19 mouse cellular contexts compared by ENCODE assay signal in genomic region chr13:73735270-73735669, GRCm38 (mm10). TPM values are rescaled to one million over a fixed set of nuclear protein-coding genes. Genes with fewer than 3 reads are reported as not detected.
DNase-seq lines count a peak whose midpoint lies in the region; ATAC-seq lines count a peak whose summit lies in the region.
"Had no signal": no experiment of that assay in that cellular context is flagged by ENCODE, and none has a peak within 500 bp of the region (broad histone marks: within the 10 kb centered on the region; RNA-seq: fewer than 3 reads in every experiment).

No protein-coding gene starts in this region.

- no peak overlapping the region for H3K27ac ChIP-seq in kidney, embryonic 15.5 days
- no peak overlapping the region for H3K27ac ChIP-seq in lung, embryonic 16.5 days (ENCODE audit: low read length)
- H3K27ac ChIP-seq: forebrain, embryonic 12.5 days; hindbrain, postnatal 0 days had no signal

- no peak overlapping the region for H3K4me2 ChIP-seq in kidney, embryonic 15.5 days
- H3K4me2 ChIP-seq in lung, embryonic 16.5 days (ENCODE audit: low read depth, low read length) = no peak overlapping the region
- H3K4me2 ChIP-seq: forebrain, embryonic 12.5 days had no signal

- no peak overlapping the region for H3K4me3 ChIP-seq in kidney, embryonic 15.5 days (replicated peaks)
- no peak overlapping the region for H3K4me3 ChIP-seq in lung, embryonic 16.5 days (ENCODE audit: low read length)
- H3K4me3 ChIP-seq: forebrain, embryonic 12.5 days had no signal

- ATAC-seq in kidney, embryonic 15.5 days (replicated peaks; ENCODE audit: low FRiP score) = peak; percentile 59
- peak; percentile 51 for ATAC-seq in lung, embryonic 16.5 days (ENCODE audit: low read depth)
- ATAC-seq: hindbrain, postnatal 0 days had no signal

- DNase-seq in kidney, adult 9 months = no peak
- peak; percentile 57 for DNase-seq in testis, postnatal 10 days (ENCODE audit: low spot score)
- DNase-seq in testis, postnatal 14 days (ENCODE audit: low spot score) = no peak
- peak; percentile 67 to 75 for DNase-seq in urinary bladder, postnatal 36 days (ENCODE audit: low spot score in 2 of 2)
- no peak for DNase-seq in adrenal gland, adult (ENCODE audit: inconsistent age in 2 of 2, low spot score in 1 of 2)
- DNase-seq in layer of hippocampus, postnatal 36 days = no peak
- DNase-seq: B cell, adult 2 months; gastrocnemius, postnatal 10 days; thymus, postnatal 4 days had no signal

- no peak overlapping the region for H3K9ac ChIP-seq in kidney, embryonic 15.5 days
- H3K9ac ChIP-seq in lung, embryonic 16.5 days (ENCODE audit: low read length) = no peak overlapping the region
- H3K9ac ChIP-seq: forebrain, embryonic 12.5 days had no signal

- peaks cover 12% of the 10 kb centered on the region for H3K4me1 ChIP-seq in kidney, embryonic 15.5 days
- peaks cover 3% of the 10 kb centered on the region; the same call in 1 of the 2 replicates for H3K4me1 ChIP-seq in lung, embryonic 16.5 days (replicated peaks; ENCODE audit: control insufficient read depth, insufficient read depth, low read length)

- peaks cover 17% of the 10 kb centered on the region for H3K27me3 ChIP-seq in kidney, embryonic 15.5 days
- peaks cover 6% of the 10 kb centered on the region; the same call in 1 of the 2 replicates for H3K27me3 ChIP-seq in lung, embryonic 16.5 days (ENCODE audit: control insufficient read depth, insufficient read depth, low read depth, low read length)

- no peaks in the 10 kb centered on the region for H3K9me3 ChIP-seq in kidney, embryonic 15.5 days (replicated peaks)
- no peaks in the 10 kb centered on the region for H3K9me3 ChIP-seq in lung, embryonic 16.5 days (ENCODE audit: control insufficient read depth, low read length)
- H3K9me3 ChIP-seq: forebrain, embryonic 12.5 days had no signal

- 56% methylated on average over 8 of the region's 8 CpGs for WGBS in kidney, embryonic 15.5 days
- 46% methylated on average over 8 of the region's 8 CpGs for WGBS in lung, embryonic 16.5 days

- no peaks in the 10 kb centered on the region for H3K36me3 ChIP-seq in kidney, embryonic 15.5 days
- no peaks in the 10 kb centered on the region for H3K36me3 ChIP-seq in lung, embryonic 16.5 days (ENCODE audit: control insufficient read depth, insufficient read depth, low read length)
- H3K36me3 ChIP-seq: forebrain, embryonic 12.5 days had no signal

RNA-seq across cellular contexts. Expression of gene Slc12a7, which starts 2.4 kb away (rescaled TPM):
- polyA plus RNA-seq in kidney, embryonic 15.5 days (2015; fragmentation: Nextera tagmentation; extraction: Ambion mirVana) = 22.1 and 26.1 TPM in 2 replicates
- 14.6 and 18.7 TPM in 2 replicates for polyA plus RNA-seq in lung, embryonic 16.5 days (2015; fragmentation: Nextera tagmentation; extraction: Ambion mirVana)
- 1 to 10 TPM; 4.4 to 5.3 TPM for total RNA-seq in layer of hippocampus, postnatal 36 days (2021)

RNA-seq across cellular contexts. Expression of gene Slc6a19, which starts 30.6 kb away (rescaled TPM):
- polyA plus RNA-seq in kidney, embryonic 15.5 days (2015; fragmentation: Nextera tagmentation; extraction: Ambion mirVana) = 0.78 and 1.6 TPM in 2 replicates
- polyA plus RNA-seq in lung, embryonic 16.5 days (2015; fragmentation: Nextera tagmentation; extraction: Ambion mirVana) = 0.08 TPM in 1 of 2 replicates, not detected in the other
- not detected for total RNA-seq in layer of hippocampus, postnatal 36 days (2021)
- total RNA-seq: gastrocnemius, postnatal 10 days had no signal

RNA-seq across cellular contexts. Expression of gene Slc6a18, which starts 57.4 kb away (rescaled TPM):
- 19.0 and 19.2 TPM in 2 replicates for polyA plus RNA-seq in kidney, embryonic 15.5 days (2015; fragmentation: Nextera tagmentation; extraction: Ambion mirVana)
- not detected in 2 replicates for polyA plus RNA-seq in lung, embryonic 16.5 days (2015; fragmentation: Nextera tagmentation; extraction: Ambion mirVana)
- total RNA-seq in layer of hippocampus, postnatal 36 days (2021) = not detected
- total RNA-seq: ES-E14; hindbrain, postnatal 0 days; layer of hippocampus, adult 18-20 months; left cerebral cortex, postnatal 14 days; megakaryocyte-erythroid progenitor cell, adult 5-6 weeks had no signal
- polyA plus RNA-seq: embryonic facial prominence, embryonic 14.5 days; forebrain, embryonic 12.5 days; heart, embryonic 16.5 days; hindbrain, postnatal 0 days had no signal

Comparison
In these comparisons a context has a peak if more than half of its experiments do, and no peak if none do; other contexts are left out.
1. DNase-seq: peak in testis, postnatal 10 days (single experiment) and urinary bladder, postnatal 36 days (2 of 2); none in kidney, adult 9 months (single experiment), testis, postnatal 14 days (single experiment), adrenal gland, adult (0 of 2) and layer of hippocampus, postnatal 36 days (0 of 2).
2. RNA of gene Slc6a18, which starts 57.4 kb away (polyA plus RNA-seq): 19.0 to 19.2 TPM in kidney, embryonic 15.5 days; not detected in lung, embryonic 16.5 days; every median in the first group is over 10 times any median in the second.